Mouse (Mus musculus): ENCODE data around the gene Cyp2c70. TPM values are rescaled to one million over a fixed set of nuclear protein-coding genes. Genes with fewer than 3 reads are reported as not detected.
A peak's percentile ranks its signal among the peaks of the same experiment; 100 is the strongest.
"Not testable (repeated sequence)": the region's sequence is repeated elsewhere in the genome, so short reads cannot be mapped to it uniquely, and the experiment has no call there.

Gene Cyp2c70
- polyA plus RNA-seq (2016; fragmentation: Nextera tagmentation; extraction: Ambion mirVana): not detected in 2 replicates

GRCm38 (mm10) chr19:40187160-40187559 is at the start of gene Cyp2c70:
Gene Cyp2c70, minus strand, starts transcription at chr19:40187333.
- Histone ChIP-seq H3K4me1 (replicated peaks) (no peaks in the 10 kb centered on the region), H3K4me2 (no peak within 1 kb of the TSS), H3K4me3 (replicated peaks) (no peak within 1 kb of the TSS), H3K36me3 (no peaks in the 10 kb centered on the region), H3K9me3 (no peaks in the 10 kb centered on the region), H3K27me3 (no peaks in the 10 kb centered on the region), H3K27ac (no peak within 1 kb of the TSS), H3K9ac (replicated peaks) (no peak within 1 kb of the TSS)
- no peak for ATAC-seq (ENCODE audit: insufficient number of reproducible peaks, insufficient read depth, low FRiP score, low TSS enrichment, low read depth)
- 77% methylated on average over 5 of the region's 5 CpGs for WGBS

- 88% methylated on average over 2 of the region's 2 CpGs for WGBS
- ATAC-seq (ENCODE audit: insufficient number of reproducible peaks, insufficient read depth, low FRiP score, low TSS enrichment, low read depth): no peak
Measured at GRCm38 (mm10) chr19:40232560-40232959, 45.4 kb upstream of the Cyp2c70 start.

GRCm38 (mm10) chr19:40231825-40232541 is 44.9 kb upstream of the Cyp2c70 start:
- H3K9me3 ChIP-seq: no peaks in the 10 kb centered on the region
- no peak for ATAC-seq (ENCODE audit: insufficient number of reproducible peaks, insufficient read depth, low FRiP score, low TSS enrichment, low read depth)
- H3K4me3 ChIP-seq (replicated peaks): no peak overlapping the region
- WGBS: 74% methylated on average over 7 of the region's 7 CpGs
- no peaks in the 10 kb centered on the region for H3K27me3 ChIP-seq
- H3K9ac ChIP-seq (replicated peaks): no peak overlapping the region
- H3K36me3 ChIP-seq: no peaks in the 10 kb centered on the region
- H3K4me2 ChIP-seq: no peak overlapping the region
- no peak overlapping the region for H3K27ac ChIP-seq
- no peaks in the 10 kb centered on the region for H3K4me1 ChIP-seq (replicated peaks)

More at GRCm38 (mm10) chr19:40232560-40232959, 45.4 kb upstream of the Cyp2c70 start:
- H3K4me2 ChIP-seq: no peak overlapping the region
- H3K4me1 ChIP-seq (replicated peaks): no peaks in the 10 kb centered on the region
- no peak overlapping the region for H3K4me3 ChIP-seq (replicated peaks)
- H3K9me3 ChIP-seq: no peaks in the 10 kb centered on the region
- H3K27ac ChIP-seq: no peak overlapping the region
- H3K9ac ChIP-seq (replicated peaks): no peak overlapping the region
- no peaks in the 10 kb centered on the region for H3K27me3 ChIP-seq
- no peaks in the 10 kb centered on the region for H3K36me3 ChIP-seq

- Histone ChIP-seq H3K4me1 (replicated peaks) (no peaks in the 10 kb centered on the region), H3K27ac (no peak overlapping the region)
- 76% methylated on average over 13 of the region's 13 CpGs for WGBS
Measured at GRCm38 (mm10) chr19:40231074-40231738, 44.1 kb upstream of the Cyp2c70 start.

GRCm38 (mm10) chr19:40226516-40227151 is 39.5 kb upstream of the Cyp2c70 start:
- no peak overlapping the region for H3K4me2 ChIP-seq
- no peaks in the 10 kb centered on the region for H3K9me3 ChIP-seq
- H3K4me3 ChIP-seq (replicated peaks): no peak overlapping the region
- no peak overlapping the region for H3K27ac ChIP-seq
- ATAC-seq (ENCODE audit: insufficient number of reproducible peaks, insufficient read depth, low FRiP score, low TSS enrichment, low read depth): no peak
- no peaks in the 10 kb centered on the region for H3K27me3 ChIP-seq
- WGBS: 86% methylated on average over 12 of the region's 12 CpGs
- no peak overlapping the region for H3K9ac ChIP-seq (replicated peaks)
- no peaks in the 10 kb centered on the region for H3K4me1 ChIP-seq (replicated peaks)
- H3K36me3 ChIP-seq: no peaks in the 10 kb centered on the region

More at GRCm38 (mm10) chr19:40231074-40231738, 44.1 kb upstream of the Cyp2c70 start:
- ATAC-seq (ENCODE audit: insufficient number of reproducible peaks, insufficient read depth, low FRiP score, low TSS enrichment, low read depth): no peak
- Histone ChIP-seq H3K9ac (replicated peaks) (no peak overlapping the region), H3K36me3 (no peaks in the 10 kb centered on the region), H3K27me3 (no peaks in the 10 kb centered on the region), H3K4me2 (no peak overlapping the region), H3K4me3 (replicated peaks) (no peak overlapping the region), H3K9me3 (no peaks in the 10 kb centered on the region)

GRCm38 (mm10) chr19:40225761-40226110 is 38.6 kb upstream of the Cyp2c70 start:
- H3K27ac ChIP-seq: no peak overlapping the region
- 70% methylated on average over 5 of the region's 5 CpGs for WGBS
- no peak overlapping the region for H3K9ac ChIP-seq (replicated peaks)
- no peaks in the 10 kb centered on the region for H3K36me3 ChIP-seq
- no peaks in the 10 kb centered on the region for H3K4me1 ChIP-seq (replicated peaks)
- H3K4me3 ChIP-seq (replicated peaks): no peak overlapping the region
- H3K27me3 ChIP-seq: no peaks in the 10 kb centered on the region
- ATAC-seq (ENCODE audit: insufficient number of reproducible peaks, insufficient read depth, low FRiP score, low TSS enrichment, low read depth): no peak
- no peak overlapping the region for H3K4me2 ChIP-seq
- no peaks in the 10 kb centered on the region for H3K9me3 ChIP-seq

GRCm38 (mm10) chr19:40225102-40225760 is 38.1 kb upstream of the Cyp2c70 start:
- no peak overlapping the region for H3K9ac ChIP-seq (replicated peaks)
- no peaks in the 10 kb centered on the region for H3K4me1 ChIP-seq (replicated peaks)
- H3K4me2 ChIP-seq: no peak overlapping the region
- 0 out of 2 replicates have a peak, but pooled peaks have one; percentile 43 for ATAC-seq (ENCODE audit: insufficient number of reproducible peaks, insufficient read depth, low FRiP score, low TSS enrichment, low read depth)
- H3K27me3 ChIP-seq: no peaks in the 10 kb centered on the region
- no peak overlapping the region for H3K27ac ChIP-seq
- H3K9me3 ChIP-seq: no peaks in the 10 kb centered on the region
- H3K4me3 ChIP-seq (replicated peaks): no peak overlapping the region
- H3K36me3 ChIP-seq: no peaks in the 10 kb centered on the region
- WGBS: 68% methylated on average over 5 of the region's 5 CpGs

GRCm38 (mm10) chr19:40222307-40222706 is 35.2 kb upstream of the Cyp2c70 start:
- H3K4me1 ChIP-seq (replicated peaks); H3K4me3 ChIP-seq (replicated peaks); H3K4me2 ChIP-seq; H3K9me3 ChIP-seq; H3K36me3 ChIP-seq; H3K27ac ChIP-seq; ATAC-seq (ENCODE audit: insufficient number of reproducible peaks, insufficient read depth, low FRiP score, low TSS enrichment, low read depth); H3K27me3 ChIP-seq; H3K9ac ChIP-seq (replicated peaks): not testable (repeated sequence)
- WGBS: 93% methylated on average over 9 of the region's 9 CpGs

- Histone ChIP-seq H3K27ac (no peak overlapping the region), H3K36me3 (no peaks in the 10 kb centered on the region), H3K4me3 (replicated peaks) (no peak overlapping the region), H3K27me3 (no peaks in the 10 kb centered on the region), H3K4me2 (no peak overlapping the region), H3K9ac (replicated peaks) (no peak overlapping the region), H3K4me1 (replicated peaks) (no peaks in the 10 kb centered on the region), H3K9me3 (no peaks in the 10 kb centered on the region)
- no peak for ATAC-seq (ENCODE audit: insufficient number of reproducible peaks, insufficient read depth, low FRiP score, low TSS enrichment, low read depth)
- WGBS: 86% methylated on average over 5 of the region's 5 CpGs
Measured at GRCm38 (mm10) chr19:40220878-40221277, 33.7 kb upstream of the Cyp2c70 start.

- H3K27me3 ChIP-seq; H3K4me2 ChIP-seq; ATAC-seq (ENCODE audit: insufficient number of reproducible peaks, insufficient read depth, low FRiP score, low TSS enrichment, low read depth); H3K4me1 ChIP-seq (replicated peaks); H3K27ac ChIP-seq; H3K4me3 ChIP-seq (replicated peaks); H3K9ac ChIP-seq (replicated peaks); H3K36me3 ChIP-seq: not testable (repeated sequence)
- H3K9me3 ChIP-seq: peaks cover 12% of the 10 kb centered on the region; the same call in 1 of the 2 replicates
- 79% methylated on average over 4 of the region's 4 CpGs for WGBS
Measured at GRCm38 (mm10) chr19:40202947-40203346, 15.8 kb upstream of the Cyp2c70 start.

GRCm38 (mm10) chr19:40190596-40190995 is 3.5 kb upstream of the Cyp2c70 start:
- WGBS: 93% methylated on average over 10 of the region's 10 CpGs
- Histone ChIP-seq H3K4me3 (replicated peaks) (no peak overlapping the region), H3K27me3 (no peaks in the 10 kb centered on the region), H3K4me2 (no peak overlapping the region), H3K9ac (replicated peaks) (no peak overlapping the region), H3K36me3 (no peaks in the 10 kb centered on the region), H3K9me3 (no peaks in the 10 kb centered on the region), H3K27ac (no peak overlapping the region), H3K4me1 (replicated peaks) (no peaks in the 10 kb centered on the region)
- ATAC-seq (ENCODE audit: insufficient number of reproducible peaks, insufficient read depth, low FRiP score, low TSS enrichment, low read depth): no peak

All from limb, embryonic 12.5 days (tissue).